Mouse (Mus musculus) yolk sac, embryonic 10.5 days (tissue): ENCODE measurements at regions not wholly inside any gene's neighbourhood (a gene's known extent, or its start where the extent isn't known, plus 50 kb on each side); places are given as distances from the start of the nearest gene placed in this dataset.

Experiments used
- DNase-seq: peaks from one replicate; pipeline ENCODE4 v3.0.0-alpha.2; 2017; ENCODE audit warnings: low spot score

DNA sequence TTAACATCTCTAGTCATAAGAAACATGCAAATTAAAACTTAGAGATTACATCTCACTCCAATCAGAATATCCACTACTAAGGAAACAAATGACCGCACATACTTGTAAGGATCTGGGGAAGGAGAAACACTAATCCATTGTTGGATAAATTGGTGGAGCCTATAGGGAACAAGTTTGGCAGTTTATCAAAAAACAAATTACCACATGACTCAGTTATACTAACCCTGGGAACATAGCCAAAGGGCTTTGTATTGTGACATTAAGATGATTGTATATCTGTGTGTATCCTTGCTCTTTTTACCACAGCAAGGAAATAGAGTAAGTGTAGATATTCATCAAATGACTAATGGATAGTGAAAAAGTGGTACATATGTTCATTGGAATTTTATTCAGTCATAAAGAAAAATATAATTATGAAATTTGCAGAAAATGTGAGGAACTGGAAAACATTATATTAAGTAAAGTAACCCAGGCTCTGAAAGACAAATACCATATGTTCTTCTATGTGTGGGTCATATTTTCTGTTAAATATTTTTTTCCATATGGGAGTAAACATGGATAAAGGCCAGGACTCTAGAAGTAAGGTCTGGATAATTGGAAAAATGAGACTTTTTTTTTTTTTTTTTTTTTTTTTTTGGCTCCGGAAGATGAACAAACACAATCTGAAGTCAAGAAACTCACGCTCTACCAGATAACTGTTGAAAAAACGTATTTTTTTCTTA lies 430.6 kb downstream of the Dmac1 start:
- no peak for DNase-seq

DNA sequence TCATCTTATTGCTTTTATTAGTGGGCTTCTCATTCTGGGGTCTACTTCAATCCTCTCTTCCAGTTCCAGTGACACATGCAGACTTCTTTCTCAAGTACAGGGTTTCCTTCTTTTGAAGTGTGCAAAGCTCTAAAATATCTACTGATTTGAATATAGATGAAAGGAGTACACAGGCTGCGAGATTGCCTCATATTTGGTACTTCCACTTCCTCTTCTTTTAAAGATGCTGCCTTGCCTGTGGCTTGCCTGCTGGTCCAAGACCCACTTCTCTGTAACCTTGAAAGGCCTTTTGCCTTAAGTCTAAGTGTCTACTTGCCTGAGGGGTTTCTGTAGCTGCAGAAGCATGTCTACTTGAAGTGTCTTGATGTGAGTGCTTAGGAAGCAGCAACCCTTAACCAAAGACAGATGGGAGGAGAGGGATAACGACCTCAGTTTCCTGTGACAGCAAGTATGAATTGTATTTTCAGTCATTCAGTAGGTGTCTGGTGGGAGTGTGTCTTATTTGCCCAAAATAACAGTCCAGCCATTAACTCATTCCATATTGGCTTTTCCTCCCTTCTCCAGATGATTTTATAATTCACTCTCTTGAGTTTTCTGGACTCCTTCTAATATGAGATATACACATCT lies 479.8 kb downstream of the Dmac1 start:
- DNase-seq, result no peak

DNA sequence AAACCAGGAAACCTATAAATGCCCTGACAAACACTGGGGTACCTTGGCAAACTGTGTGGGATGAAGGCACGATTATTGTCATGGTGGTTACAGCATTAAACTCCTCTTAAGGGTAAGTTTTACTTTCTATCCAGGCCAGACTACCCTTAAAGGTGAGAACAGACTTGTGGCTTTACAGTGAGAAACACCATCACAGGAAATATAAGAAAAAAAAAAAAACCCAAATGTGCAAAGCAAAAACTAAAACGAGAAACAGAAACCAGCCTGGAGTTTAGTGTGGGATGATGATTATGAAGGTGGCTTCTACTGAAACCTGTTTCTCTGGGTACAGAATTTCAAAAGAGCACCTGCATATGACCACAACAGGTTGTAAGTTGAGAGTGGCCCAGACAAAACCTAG lies 480.6 kb downstream of the Dmac1 start:
- DNase-seq, result no peak

DNA sequence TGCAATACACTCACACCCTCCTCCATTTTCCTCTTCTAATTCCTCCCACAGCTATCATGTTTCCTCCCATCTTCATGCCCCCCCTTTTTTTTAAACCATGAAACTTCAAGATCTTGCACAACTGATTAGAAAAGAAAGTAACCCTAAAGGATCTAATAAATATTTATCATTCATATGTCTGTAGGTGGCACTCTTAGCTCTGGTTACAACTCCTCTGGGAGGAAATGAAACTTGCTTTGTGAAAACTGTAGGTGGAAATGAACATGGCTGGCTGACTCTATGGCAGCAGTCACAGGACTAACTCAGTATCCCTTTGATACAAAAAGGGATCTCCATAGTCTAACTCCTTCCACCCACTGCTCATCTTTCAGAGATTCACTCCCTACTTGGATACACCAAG lies 481.4 kb downstream of the Dmac1 start:
- DNase-seq, result no peak

DNA sequence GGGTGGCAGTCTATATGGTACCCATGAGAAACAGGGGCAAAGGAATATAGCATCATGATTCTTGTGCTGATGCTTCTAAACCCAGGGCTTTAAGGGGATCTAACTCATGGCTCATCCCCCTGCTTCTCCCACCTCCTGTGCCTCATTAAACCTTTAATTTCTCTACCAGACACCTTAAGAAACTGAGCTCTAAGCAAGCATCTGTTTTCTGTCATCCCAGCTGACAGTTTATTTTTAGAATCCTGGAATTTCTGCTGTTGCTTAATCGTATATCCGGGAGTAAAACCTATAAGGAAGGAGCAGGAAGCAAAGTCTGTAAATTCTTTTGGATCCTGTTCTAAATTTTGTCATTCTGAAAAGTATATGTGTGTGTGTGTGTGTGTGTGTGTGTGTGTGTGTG lies 505.7 kb downstream of the Kdm4c start:
- peak; percentile 13 for DNase-seq

DNA sequence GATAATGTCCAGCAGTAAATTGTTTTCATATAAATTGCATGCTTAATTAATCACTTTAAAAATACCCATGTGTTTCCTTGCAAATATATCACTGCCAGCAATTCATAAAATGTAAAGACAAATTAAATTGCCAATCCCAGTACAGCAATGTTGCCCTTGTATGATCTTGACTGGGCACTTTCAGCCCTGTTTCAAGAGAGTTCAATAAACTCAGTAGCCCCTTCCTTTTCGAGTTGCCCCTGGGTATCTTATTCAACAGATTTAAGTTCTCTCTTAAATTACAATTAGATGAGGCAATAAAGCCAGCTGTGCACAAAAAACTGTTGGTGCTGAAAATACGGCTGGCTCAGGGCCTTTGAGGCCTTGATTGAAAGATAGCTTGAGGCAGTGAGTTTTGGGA lies 497.3 kb downstream of the Kdm4c start:
- no peak for DNase-seq
